In the genomic region with DNA sequence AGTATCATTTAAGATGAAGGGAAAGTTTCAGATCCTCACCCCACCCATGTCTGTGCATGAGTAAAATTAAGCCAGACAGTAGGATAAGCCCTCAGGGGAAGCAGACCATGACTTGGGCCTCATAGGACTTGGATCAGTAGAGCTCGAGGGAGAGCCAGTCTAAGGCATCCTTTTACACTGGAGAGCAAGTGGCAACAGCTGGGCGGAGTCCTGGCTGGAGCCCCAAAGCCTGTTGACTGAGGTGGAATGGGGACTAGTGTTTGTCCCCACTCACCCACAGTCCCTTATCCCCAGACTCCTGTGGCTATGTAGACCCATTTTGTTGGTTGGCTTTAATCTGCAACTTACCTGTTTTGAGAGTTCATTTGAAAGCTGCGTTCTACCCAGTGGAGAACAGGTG, we compare ENCODE assay signal across 16 mouse cellular contexts.
"Had no signal": no experiment of that assay in that cellular context is flagged by ENCODE, and none has a peak within 500 bp of the region (broad histone marks: within the 10 kb centered on the region; RNA-seq: fewer than 3 reads in every experiment).

No protein-coding gene starts in this region.

- H3K4me2 ChIP-seq: intestine, embryonic 15.5 days; limb, embryonic 15.5 days; midbrain, embryonic 12.5 days; neural tube, embryonic 13.5 days had no signal

- H3K27ac ChIP-seq: intestine, embryonic 15.5 days; kidney, postnatal 0 days; limb, embryonic 15.5 days; midbrain, embryonic 12.5 days; neural tube, embryonic 13.5 days had no signal

- H3K27me3 ChIP-seq: intestine, embryonic 15.5 days; limb, embryonic 15.5 days; midbrain, embryonic 12.5 days; neural tube, embryonic 13.5 days had no signal

- H3K9me3 ChIP-seq: intestine, embryonic 15.5 days; limb, embryonic 15.5 days; midbrain, embryonic 12.5 days; neural tube, embryonic 13.5 days had no signal

- DNase-seq: kidney, adult 9 months; layer of hippocampus, adult 9-11 months; layer of hippocampus, postnatal 36 days; lung, postnatal 4 days; retina, postnatal 1 day; right cerebral cortex, postnatal 4 days; spleen, adult 18-20 months; thymus, adult 18-20 months; thymus, postnatal 36 days had no signal

- H3K9ac ChIP-seq: intestine, embryonic 15.5 days; limb, embryonic 15.5 days; midbrain, embryonic 12.5 days; neural tube, embryonic 13.5 days had no signal

- H3K4me1 ChIP-seq: intestine, embryonic 15.5 days; limb, embryonic 15.5 days; midbrain, embryonic 12.5 days; neural tube, embryonic 13.5 days had no signal

- H3K4me3 ChIP-seq: intestine, embryonic 15.5 days; limb, embryonic 15.5 days; midbrain, embryonic 12.5 days; neural tube, embryonic 13.5 days had no signal

- ATAC-seq: intestine, embryonic 15.5 days; lung, postnatal 0 days; midbrain, embryonic 16.5 days had no signal
